Mouse (Mus musculus) neural tube, embryonic 13.5 days (tissue): Measurements from ENCODE around the gene Il17rc. TPM values are rescaled to one million over a fixed set of nuclear protein-coding genes. Genes with fewer than 3 reads are reported as not detected.

Source experiments
- ATAC-seq: fragments of 200-750 bp; cut with Nextera tagmentation; 2 replicates; pipeline ENCODE4 v1.8.0; 2017; ENCODE audit warnings: low read depth, mild to moderate bottlenecking, moderate TSS enrichment, moderate library complexity
- H3K27ac ChIP-seq: fragments of 300-500 bp; sonication (generic); replicated peaks from 2 replicates; pipeline ENCODE4 v1.5.1; 2015; ENCODE audit warnings: moderate library complexity, mild to moderate bottlenecking, inconsistent platforms
- H3K27me3 ChIP-seq: fragments of 300-500 bp; sonication (generic); 2 replicates; pipeline ENCODE4 v1.6.1; 2015; ENCODE audit warnings: mild to moderate bottlenecking, inconsistent platforms
- H3K36me3 ChIP-seq: fragments of 300-500 bp; sonication (generic); 2 replicates; pipeline ENCODE4 v1.6.1; 2015; ENCODE audit warnings: mild to moderate bottlenecking, inconsistent platforms
- H3K4me1 ChIP-seq: fragments of 300-500 bp; sonication (generic); replicated peaks from 2 replicates; pipeline ENCODE4 v1.6.1; 2015; ENCODE audit warnings: inconsistent platforms
- H3K4me2 ChIP-seq: fragments of 300-500 bp; sonication (generic); 2 replicates; pipeline ENCODE4 v1.6.1; 2015; ENCODE audit warnings: inconsistent platforms, mild to moderate bottlenecking, moderate library complexity
- H3K4me3 ChIP-seq: fragments of 300-500 bp; sonication (generic); 2 replicates; pipeline ENCODE4 v1.5.1; 2015; ENCODE audit warnings: mild to moderate bottlenecking, inconsistent platforms
- H3K9ac ChIP-seq: fragments of 300-500 bp; sonication (generic); 2 replicates; pipeline ENCODE4 v1.6.1; 2015; ENCODE audit warnings: moderate library complexity, mild to moderate bottlenecking, inconsistent platforms
- H3K9me3 ChIP-seq: fragments of 300-500 bp; sonication (generic); 2 replicates; pipeline ENCODE4 v1.6.1; 2016; ENCODE audit warnings: inconsistent platforms
- WGBS: fragments of 180-500 bp; shearing (Covaris S2); methylation state at CpG from one replicate; pipeline ENCODE4 v1.1.7; 2015; 5-methylcytosine and 5-hydroxymethylcytosine counted together
- polyA plus RNA-seq: library from polyadenylated mRNA; unstranded; fragments of >200 nt; fragmentation: Nextera tagmentation; extraction: Ambion mirVana; gene quantifications from 2 replicates; pipeline ENCODE4 v1.2.1, GENCODE M21; 2015

Gene Il17rc
- polyA plus RNA-seq, 1 experiment from 2014 or later = 2.9 TPM

GRCm38 (mm10) chr6:113501388-113502084 is 30.3 kb downstream of the Il17rc start, which contains the start of gene Prrt3:
TSS of gene Prrt3 (minus strand) at chr6:113501931.
- no peaks in the 10 kb centered on the region for H3K9me3 ChIP-seq
- peak within 1 kb of the TSS; percentile 55 for H3K4me3 ChIP-seq
- peak within 1 kb of the TSS; percentile 42 for H3K27ac ChIP-seq
- peak; percentile 88 for ATAC-seq
- H3K9ac ChIP-seq = peak within 1 kb of the TSS; percentile 78
- H3K36me3 ChIP-seq = no peaks in the 10 kb centered on the region
- H3K27me3 ChIP-seq = peaks cover 16% of the 10 kb centered on the region
- peaks cover 23% of the 10 kb centered on the region for H3K4me1 ChIP-seq
- 3% methylated on average over 32 of the region's 32 CpGs for WGBS
- peak within 1 kb of the TSS; percentile 65 for H3K4me2 ChIP-seq

DNA sequence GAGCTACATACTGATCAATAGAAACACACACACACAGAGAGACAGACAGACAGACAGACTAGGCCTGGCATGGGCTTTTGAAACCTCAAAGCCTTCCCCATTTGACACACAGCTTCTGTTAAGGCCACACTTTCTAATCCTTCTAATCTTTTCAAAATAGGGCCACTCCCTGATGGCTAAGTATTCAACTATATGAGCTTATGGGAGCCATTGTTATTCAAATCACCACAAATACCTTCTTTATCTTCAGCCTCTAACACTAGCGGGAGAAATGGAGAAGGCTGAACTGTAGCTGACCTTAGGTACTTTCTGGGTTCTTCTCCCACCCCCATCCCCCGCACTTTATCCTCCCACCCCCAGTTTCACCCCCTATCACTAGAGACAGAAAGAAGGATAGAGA is 31.6 kb downstream of the Il17rc start:
- Histone ChIP-seq H3K36me3 (no peaks in the 10 kb centered on the region), H3K4me3 (no peak overlapping the region), H3K4me1 (peaks cover 23% of the 10 kb centered on the region), H3K4me2 (no peak overlapping the region), H3K27me3 (peaks cover 16% of the 10 kb centered on the region), H3K9me3 (no peaks in the 10 kb centered on the region), H3K27ac (no peak overlapping the region), H3K9ac (no peak overlapping the region)
- no peak for ATAC-seq
- WGBS = 63% methylated on average over 2 of the region's 2 CpGs

GRCm38 (mm10) chr6:113505689-113506088 is 34.5 kb downstream of the Il17rc start:
- H3K4me3 ChIP-seq = no peak overlapping the region
- H3K9me3 ChIP-seq = no peaks in the 10 kb centered on the region
- WGBS = 77% methylated on average over 1 of the region's 1 CpGs
- ATAC-seq = no peak
- peaks cover 7% of the 10 kb centered on the region for H3K27me3 ChIP-seq
- H3K4me2 ChIP-seq = no peak overlapping the region
- no peak overlapping the region for H3K9ac ChIP-seq
- peaks cover 19% of the 10 kb centered on the region for H3K4me1 ChIP-seq
- no peak overlapping the region for H3K27ac ChIP-seq
- no peaks in the 10 kb centered on the region for H3K36me3 ChIP-seq

DNA sequence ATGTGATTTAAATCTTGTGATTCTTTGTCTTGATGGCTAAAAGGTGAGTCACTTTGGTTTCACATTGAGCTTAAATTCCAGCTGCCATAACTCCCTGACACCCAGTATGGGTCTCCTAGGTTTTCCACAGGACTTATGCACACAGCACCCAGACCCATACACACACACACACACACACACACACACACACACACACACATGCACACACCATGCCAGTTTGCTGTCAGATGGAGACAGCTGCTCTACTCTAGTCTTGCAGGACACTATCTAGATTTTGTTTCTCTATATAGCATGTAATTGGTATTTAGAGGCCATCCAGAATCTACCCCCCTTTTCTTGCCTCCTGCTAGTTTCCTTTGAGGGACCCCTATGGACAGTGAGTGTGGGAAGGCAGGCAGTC is 35.9 kb downstream of the Il17rc start:
- H3K9me3 ChIP-seq = no peaks in the 10 kb centered on the region
- no peaks in the 10 kb centered on the region for H3K27me3 ChIP-seq

GRCm38 (mm10) chr6:113508272-113508946 is 37.2 kb downstream of the Il17rc start:
- no peak overlapping the region for H3K4me3 ChIP-seq
- ATAC-seq = no peak
- no peak overlapping the region for H3K4me2 ChIP-seq
- H3K9me3 ChIP-seq = no peaks in the 10 kb centered on the region
- H3K4me1 ChIP-seq = no peaks in the 10 kb centered on the region
- H3K27me3 ChIP-seq = no peaks in the 10 kb centered on the region
- no peak overlapping the region for H3K27ac ChIP-seq
- peaks cover 13% of the 10 kb centered on the region for H3K36me3 ChIP-seq
- H3K9ac ChIP-seq = no peak overlapping the region
- 75% methylated on average over 7 of the region's 7 CpGs for WGBS

More for the DNA sequence above, 35.9 kb downstream of the Il17rc start:
- ATAC-seq = no peak
- no peak overlapping the region for H3K27ac ChIP-seq
- H3K4me2 ChIP-seq = no peak overlapping the region
- H3K36me3 ChIP-seq = 0 out of 2 replicates have a peak, but pooled peaks cover 4% of the 10 kb centered on the region
- no peak overlapping the region for H3K9ac ChIP-seq
- H3K4me3 ChIP-seq = no peak overlapping the region
- H3K4me1 ChIP-seq = peaks cover 4% of the 10 kb centered on the region; the same call in 1 of the 2 replicates

- H3K4me1 ChIP-seq = no peaks in the 10 kb centered on the region
- no peak for ATAC-seq
- H3K36me3 ChIP-seq = peaks cover 18% of the 10 kb centered on the region
- no peak overlapping the region for H3K4me3 ChIP-seq
- no peaks in the 10 kb centered on the region for H3K9me3 ChIP-seq
- no peaks in the 10 kb centered on the region for H3K27me3 ChIP-seq
- no peak overlapping the region for H3K4me2 ChIP-seq
- H3K9ac ChIP-seq = no peak overlapping the region
- H3K27ac ChIP-seq = no peak overlapping the region
- 52% methylated on average over 5 of the region's 5 CpGs for WGBS
These were observed 37.7 kb downstream of the Il17rc start for GRCm38 (mm10) chr6:113508947-113509280.

DNA sequence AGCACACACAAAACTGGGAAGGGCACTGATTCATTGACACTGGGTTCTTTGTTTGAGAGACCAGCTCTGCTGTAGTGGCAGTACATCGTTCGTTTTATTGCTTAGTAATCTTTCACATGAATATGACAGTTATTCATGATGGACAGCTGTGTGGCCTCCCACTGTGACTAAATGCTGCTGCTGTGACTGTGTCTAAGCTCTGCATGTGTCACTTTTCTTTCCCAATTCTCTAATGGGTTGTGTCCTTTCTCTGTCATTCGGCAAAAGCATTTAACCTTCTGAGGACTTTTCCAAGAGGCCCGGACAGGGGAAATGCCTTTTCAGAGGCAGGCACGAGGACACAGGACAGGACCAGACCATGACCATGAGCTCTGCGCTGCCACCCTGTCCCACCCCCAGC is 42.7 kb downstream of the Il17rc start:
- H3K36me3 ChIP-seq = peaks cover 69% of the 10 kb centered on the region
- ATAC-seq = no peak
- no peak overlapping the region for H3K27ac ChIP-seq
- H3K4me3 ChIP-seq = no peak overlapping the region
- H3K9ac ChIP-seq = no peak overlapping the region
- no peak overlapping the region for H3K4me2 ChIP-seq
- 86% methylated on average over 6 of the region's 6 CpGs for WGBS
- no peaks in the 10 kb centered on the region for H3K9me3 ChIP-seq
- no peaks in the 10 kb centered on the region for H3K4me1 ChIP-seq
- no peaks in the 10 kb centered on the region for H3K27me3 ChIP-seq

DNA sequence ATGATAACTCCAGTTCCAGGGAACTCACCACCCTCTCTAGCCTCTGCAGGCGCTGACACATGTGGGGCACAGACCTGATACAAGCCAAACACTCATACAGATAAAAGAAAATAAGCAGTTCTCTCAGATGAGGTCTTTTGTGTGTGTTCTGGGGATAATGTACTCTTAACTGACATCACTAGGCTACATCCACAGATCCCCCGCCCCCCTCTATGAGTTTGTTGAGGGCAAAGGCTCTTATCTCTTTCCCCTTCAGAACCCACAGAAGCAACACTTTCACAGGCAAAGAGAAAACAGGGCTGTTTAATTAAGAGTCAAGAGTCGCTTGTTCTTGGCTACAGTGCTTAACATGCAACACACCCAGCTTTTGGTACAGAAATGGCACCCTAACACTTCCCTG is 43.4 kb downstream of the Il17rc start:
- Histone ChIP-seq H3K4me1 (no peaks in the 10 kb centered on the region), H3K9ac (no peak overlapping the region), H3K4me2 (no peak overlapping the region), H3K27me3 (no peaks in the 10 kb centered on the region), H3K27ac (no peak overlapping the region), H3K36me3 (peaks cover 75% of the 10 kb centered on the region), H3K4me3 (no peak overlapping the region), H3K9me3 (no peaks in the 10 kb centered on the region)
- ATAC-seq = no peak
- WGBS = 98% methylated on average over 3 of the region's 3 CpGs

DNA sequence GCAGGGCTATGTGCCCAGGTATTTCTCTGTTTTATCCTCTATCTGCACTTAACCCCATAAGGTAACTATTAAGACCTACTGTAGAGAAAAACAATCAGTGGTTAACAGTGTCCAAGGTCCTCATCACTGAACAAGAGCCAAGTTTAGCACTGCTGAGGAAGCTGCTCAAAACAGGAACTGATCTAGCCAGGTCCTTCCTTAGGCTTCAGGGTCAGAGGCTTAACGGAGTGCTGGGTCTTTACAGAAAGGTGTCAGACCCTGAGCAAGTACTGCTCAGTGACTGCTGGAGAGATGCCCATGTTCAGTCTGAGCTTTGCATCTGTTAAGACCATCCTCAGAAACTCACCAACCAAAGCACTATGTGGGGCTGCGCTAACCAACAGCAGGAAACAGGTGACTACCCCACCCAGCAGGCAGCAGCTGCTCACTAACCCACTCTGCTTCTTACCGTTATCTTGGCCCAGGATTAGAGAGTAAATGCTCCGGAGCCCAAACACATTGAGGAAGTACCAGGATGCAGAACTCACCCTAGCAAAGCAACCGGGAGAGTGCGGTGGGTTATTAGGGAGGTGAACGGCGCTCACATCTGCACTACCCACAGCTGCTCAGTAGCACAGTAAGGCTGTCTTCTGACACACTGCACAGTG is 46.3 kb downstream of the Il17rc start:
- H3K4me2 ChIP-seq = no peak overlapping the region
- H3K27ac ChIP-seq = no peak overlapping the region
- no peaks in the 10 kb centered on the region for H3K9me3 ChIP-seq
- peaks cover 99% of the 10 kb centered on the region for H3K36me3 ChIP-seq
- H3K4me3 ChIP-seq = no peak overlapping the region
- no peaks in the 10 kb centered on the region for H3K27me3 ChIP-seq
- ATAC-seq = no peak
- no peaks in the 10 kb centered on the region for H3K4me1 ChIP-seq
- H3K9ac ChIP-seq = no peak overlapping the region
- 92% methylated on average over 8 of the region's 8 CpGs for WGBS

- WGBS = 85% methylated on average over 1 of the region's 1 CpGs
- H3K27me3 ChIP-seq = no peaks in the 10 kb centered on the region
These were observed 51.1 kb downstream of the Il17rc start for GRCm38 (mm10) chr6:113522310-113522709.

DNA sequence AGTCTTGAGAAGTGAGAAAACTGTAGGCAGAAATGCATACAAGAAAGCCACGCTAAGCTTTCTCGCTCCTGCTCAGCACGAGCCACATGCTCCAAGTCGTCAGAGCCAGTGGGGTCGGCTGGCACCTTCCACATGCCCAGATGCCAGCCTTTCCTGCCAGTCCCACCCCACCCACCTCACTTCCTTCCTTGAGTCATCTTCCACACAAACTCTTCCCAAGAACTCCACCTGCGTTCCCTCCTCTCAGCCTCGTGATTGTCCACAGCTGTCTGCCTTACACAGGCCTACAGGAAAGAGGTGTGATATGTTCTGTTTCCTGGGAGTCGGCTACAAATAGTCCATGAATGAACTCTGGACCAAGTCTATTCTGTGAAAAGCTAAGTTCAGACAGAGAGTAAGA is 52.2 kb downstream of the Il17rc start:
- Histone ChIP-seq H3K9me3 (no peaks in the 10 kb centered on the region), H3K27me3 (no peaks in the 10 kb centered on the region), H3K4me1 (no peaks in the 10 kb centered on the region), H3K36me3 (peaks cover 53% of the 10 kb centered on the region), H3K4me2 (no peak overlapping the region), H3K27ac (no peak overlapping the region), H3K9ac (no peak overlapping the region; the same call in 1 of the 2 replicates), H3K4me3 (no peak overlapping the region)
- 92% methylated on average over 8 of the region's 8 CpGs for WGBS
- no peak for ATAC-seq

More at GRCm38 (mm10) chr6:113522310-113522709, 51.1 kb downstream of the Il17rc start:
- H3K36me3 ChIP-seq = peaks cover 60% of the 10 kb centered on the region
- H3K4me3 ChIP-seq = no peak overlapping the region
- H3K4me2 ChIP-seq = no peak overlapping the region
- no peaks in the 10 kb centered on the region for H3K9me3 ChIP-seq
- ATAC-seq = no peak
- H3K27ac ChIP-seq = no peak overlapping the region
- H3K4me1 ChIP-seq = no peaks in the 10 kb centered on the region
- no peak overlapping the region for H3K9ac ChIP-seq
